Mouse (Mus musculus): Measurements from ENCODE around the gene Gm26661. TPM values are rescaled to one million over a fixed set of nuclear protein-coding genes. Genes with fewer than 3 reads are reported as not detected.

Gene Gm26661
- polyA plus RNA-seq, 1 experiment from 2014 or later: not detected

DNA sequence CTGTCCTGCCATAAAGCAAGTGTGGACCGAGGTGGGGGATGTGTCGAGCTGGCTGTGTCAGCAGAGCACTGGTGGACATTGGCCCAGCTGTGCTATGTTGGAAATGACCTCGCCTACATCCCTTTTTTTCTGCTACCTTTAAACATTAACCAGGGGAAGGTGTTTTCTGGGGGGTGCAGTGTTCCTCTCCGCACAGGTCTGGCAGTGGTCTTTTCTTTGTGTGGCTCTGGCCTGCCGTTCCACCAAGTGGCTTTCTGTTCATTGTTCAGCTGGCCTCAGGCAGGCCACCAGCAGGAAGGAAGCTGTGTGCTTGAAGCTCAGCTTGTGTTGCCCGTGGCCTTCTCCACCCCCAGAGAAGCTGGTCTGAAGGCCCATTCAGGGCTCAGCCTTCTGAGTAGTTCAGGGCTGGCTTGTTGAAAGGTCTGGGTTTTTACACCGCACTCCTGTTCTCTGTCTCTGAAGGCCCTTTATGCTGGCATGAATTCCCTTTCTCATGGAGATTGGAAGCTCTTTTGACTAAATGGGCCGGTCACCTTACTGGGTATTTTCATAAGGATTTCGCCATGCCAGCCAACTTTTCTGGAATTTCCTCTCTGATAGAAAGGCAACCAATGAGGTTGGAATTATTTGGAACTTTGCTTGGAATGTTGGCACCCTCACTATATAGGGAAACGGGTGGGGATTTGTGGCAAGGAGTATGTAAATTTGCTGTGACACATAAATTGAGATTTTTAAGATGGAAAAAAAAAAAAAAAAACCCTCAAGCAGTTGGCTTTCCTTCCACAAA lies 35.0 kb downstream of the Gm26661 start:
- H3K4me2 ChIP-seq: no peak overlapping the region
- peak overlapping the region; percentile 70 for H3K27ac ChIP-seq (replicated peaks)
- H3K4me3 ChIP-seq: no peak overlapping the region
- no peaks in the 10 kb centered on the region for H3K36me3 ChIP-seq
- peaks cover 51% of the 10 kb centered on the region for H3K4me1 ChIP-seq (replicated peaks)
- peak; percentile 48; the same call in 1 of the 2 replicates for ATAC-seq (ENCODE audit: low read depth)
- H3K9me3 ChIP-seq: no peaks in the 10 kb centered on the region; the same call in 1 of the 2 replicates
- 23% methylated on average over 10 of the region's 10 CpGs for WGBS
- H3K27me3 ChIP-seq: no peaks in the 10 kb centered on the region
- peak overlapping the region; percentile 45 for H3K9ac ChIP-seq

DNA sequence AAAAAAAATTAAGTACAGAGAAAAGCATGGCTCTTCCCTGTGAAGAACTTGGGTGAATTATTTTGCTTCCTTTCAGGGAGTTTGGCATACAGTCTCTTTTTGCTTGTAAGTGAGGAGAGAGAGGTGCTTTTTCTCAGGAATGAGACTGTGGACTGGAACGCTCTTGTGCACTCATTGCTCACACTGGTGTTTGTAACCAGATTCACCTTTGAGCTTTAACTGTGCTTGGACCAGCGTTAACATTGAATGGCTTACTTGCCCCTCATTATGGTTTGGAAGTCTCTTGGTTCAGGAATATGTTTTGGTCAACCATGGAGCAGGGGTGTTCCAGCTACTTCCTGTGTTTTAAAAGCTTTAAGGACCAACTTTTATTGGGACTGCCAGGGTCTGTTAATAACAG lies 37.8 kb downstream of the Gm26661 start:
- no peaks in the 10 kb centered on the region; the same call in 1 of the 2 replicates for H3K9me3 ChIP-seq
- no peak for ATAC-seq (ENCODE audit: low read depth)
- no peaks in the 10 kb centered on the region for H3K27me3 ChIP-seq
- H3K36me3 ChIP-seq: no peaks in the 10 kb centered on the region
- no peak overlapping the region for H3K27ac ChIP-seq (replicated peaks)
- no peak overlapping the region for H3K9ac ChIP-seq
- 70% methylated on average over 2 of the region's 2 CpGs for WGBS
- H3K4me3 ChIP-seq: no peak overlapping the region
- H3K4me2 ChIP-seq: no peak overlapping the region
- H3K4me1 ChIP-seq (replicated peaks): peaks cover 48% of the 10 kb centered on the region

DNA sequence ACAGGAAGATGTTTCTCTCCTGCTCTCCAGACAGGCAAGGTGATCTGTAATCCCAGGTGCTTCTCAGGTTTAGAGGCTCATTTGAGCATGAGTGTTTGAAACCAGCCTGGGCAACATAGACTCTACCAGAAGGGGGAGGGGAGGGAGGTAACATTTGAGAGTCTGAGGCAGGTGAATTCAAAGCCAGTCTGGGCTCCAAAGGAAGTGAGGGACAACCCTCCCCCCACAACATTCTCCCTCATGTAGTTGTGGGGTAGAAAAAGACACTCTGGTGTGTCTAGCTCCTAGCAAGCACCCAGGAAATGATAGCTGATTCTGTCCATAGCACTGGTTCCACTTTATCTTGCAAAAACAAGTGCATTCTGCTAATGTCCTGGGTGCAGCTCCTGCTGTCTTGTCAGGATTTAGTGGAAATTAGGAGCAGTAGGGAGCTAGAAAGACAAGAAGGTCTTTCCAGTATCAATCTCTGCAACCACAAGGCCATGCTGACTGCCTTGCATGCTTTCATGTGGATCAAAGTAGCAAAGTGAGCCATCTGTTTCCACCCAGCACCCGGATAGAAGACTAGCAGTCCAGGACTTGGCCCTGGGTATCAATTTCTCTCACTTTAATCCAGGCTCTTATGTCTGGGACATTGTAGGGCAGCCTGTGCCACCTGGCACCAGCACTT lies 40.5 kb downstream of the Gm26661 start:
- H3K36me3 ChIP-seq: no peaks in the 10 kb centered on the region

DNA sequence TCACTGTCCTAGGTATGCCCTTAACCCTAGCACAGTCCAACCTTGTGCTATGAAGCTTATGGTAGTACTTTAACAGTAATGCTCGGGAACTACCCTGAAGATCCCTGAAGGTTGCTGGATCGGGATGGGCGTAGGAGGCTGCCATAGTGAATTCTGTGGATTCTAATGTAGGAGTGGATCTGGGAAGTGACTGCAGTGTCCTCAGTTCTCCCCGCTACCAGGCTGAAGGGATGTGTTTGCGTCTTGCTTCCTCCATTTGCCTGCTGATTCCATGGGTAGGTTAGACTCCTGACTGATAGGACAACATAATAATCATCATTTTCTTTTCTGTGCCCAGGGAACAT lies 41.0 kb downstream of the Gm26661 start:
- Histone ChIP-seq H3K4me2 (no peak overlapping the region), H3K4me3 (no peak overlapping the region), H3K4me1 (replicated peaks) (peaks cover 26% of the 10 kb centered on the region), H3K9me3 (no peaks in the 10 kb centered on the region; the same call in 1 of the 2 replicates), H3K36me3 (no peaks in the 10 kb centered on the region), H3K27me3 (no peaks in the 10 kb centered on the region), H3K9ac (no peak overlapping the region), H3K27ac (replicated peaks) (no peak overlapping the region)
- WGBS: 94% methylated on average over 5 of the region's 5 CpGs
- no peak for ATAC-seq (ENCODE audit: low read depth)

More for the DNA sequence above, 40.5 kb downstream of the Gm26661 start:
- Histone ChIP-seq H3K9ac (no peak overlapping the region), H3K9me3 (no peaks in the 10 kb centered on the region; the same call in 1 of the 2 replicates), H3K4me2 (no peak overlapping the region), H3K4me3 (no peak overlapping the region), H3K27me3 (no peaks in the 10 kb centered on the region), H3K4me1 (replicated peaks) (peaks cover 24% of the 10 kb centered on the region), H3K27ac (replicated peaks) (no peak overlapping the region)
- no peak for ATAC-seq (ENCODE audit: low read depth)
- 50% methylated on average over 1 of the region's 1 CpGs for WGBS

DNA sequence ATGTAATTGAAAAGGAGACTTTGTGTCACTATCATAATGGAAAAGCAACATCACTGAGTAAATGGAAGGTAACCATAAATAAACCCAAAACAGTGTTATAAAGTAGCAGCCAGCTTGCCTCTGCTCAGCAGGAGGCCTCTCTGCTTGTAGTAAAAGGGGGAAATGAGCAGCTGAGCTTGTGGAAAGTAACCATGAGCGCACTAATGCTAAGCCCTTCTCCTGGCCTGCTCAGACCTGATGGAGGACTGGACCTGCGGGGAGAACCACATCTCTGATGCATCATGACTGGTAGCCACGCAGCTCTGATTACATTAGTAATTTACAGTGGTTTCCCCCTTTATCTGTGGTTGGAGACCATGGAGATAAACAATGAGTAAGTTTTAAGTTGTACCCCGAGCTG lies 42.1 kb downstream of the Gm26661 start:
- H3K4me1 ChIP-seq (replicated peaks): peaks cover 26% of the 10 kb centered on the region
- no peak overlapping the region for H3K9ac ChIP-seq
- no peaks in the 10 kb centered on the region for H3K36me3 ChIP-seq
- H3K4me3 ChIP-seq: no peak overlapping the region
- no peak; the same call in 1 of the 2 replicates for ATAC-seq (ENCODE audit: low read depth)
- H3K4me2 ChIP-seq: no peak overlapping the region
- no peaks in the 10 kb centered on the region for H3K27me3 ChIP-seq
- H3K9me3 ChIP-seq: no peaks in the 10 kb centered on the region; the same call in 1 of the 2 replicates
- no peak overlapping the region for H3K27ac ChIP-seq (replicated peaks)
- WGBS: 51% methylated on average over 4 of the region's 4 CpGs

DNA sequence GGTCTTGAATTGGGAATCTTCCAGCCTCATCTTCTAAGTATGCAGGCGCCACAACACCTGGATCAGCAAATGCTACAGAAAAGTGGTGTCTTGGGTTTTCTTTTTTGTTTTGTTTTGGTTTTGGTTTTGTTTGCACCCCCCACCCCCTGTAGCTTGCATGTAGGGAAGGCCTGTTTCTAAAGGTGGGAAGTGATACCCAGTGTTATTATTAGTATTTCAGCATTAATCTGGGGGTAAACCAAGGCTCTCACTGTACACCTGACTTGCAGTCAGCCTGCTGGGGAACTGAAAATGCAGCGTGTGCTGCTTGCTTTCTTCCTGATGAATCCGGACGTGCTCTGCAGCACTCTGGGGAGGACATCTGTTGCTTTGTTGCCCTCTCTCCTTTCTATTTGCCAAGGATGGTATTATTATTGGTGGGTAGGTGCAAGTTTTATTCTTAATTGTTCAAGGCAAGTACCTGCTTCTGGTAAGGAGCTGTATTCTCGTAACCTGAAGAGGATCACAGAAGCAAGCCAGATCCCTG lies 47.2 kb downstream of the Gm26661 start:
- Histone ChIP-seq H3K9me3 (no peaks in the 10 kb centered on the region), H3K4me3 (no peak overlapping the region), H3K4me2 (no peak overlapping the region), H3K9ac (no peak overlapping the region), H3K4me1 (replicated peaks) (peaks cover 26% of the 10 kb centered on the region), H3K27me3 (no peaks in the 10 kb centered on the region), H3K27ac (replicated peaks) (no peak overlapping the region), H3K36me3 (peaks cover 3% of the 10 kb centered on the region; the same call in 1 of the 2 replicates)
- 84% methylated on average over 5 of the region's 5 CpGs for WGBS
- ATAC-seq (ENCODE audit: low read depth): no peak

DNA sequence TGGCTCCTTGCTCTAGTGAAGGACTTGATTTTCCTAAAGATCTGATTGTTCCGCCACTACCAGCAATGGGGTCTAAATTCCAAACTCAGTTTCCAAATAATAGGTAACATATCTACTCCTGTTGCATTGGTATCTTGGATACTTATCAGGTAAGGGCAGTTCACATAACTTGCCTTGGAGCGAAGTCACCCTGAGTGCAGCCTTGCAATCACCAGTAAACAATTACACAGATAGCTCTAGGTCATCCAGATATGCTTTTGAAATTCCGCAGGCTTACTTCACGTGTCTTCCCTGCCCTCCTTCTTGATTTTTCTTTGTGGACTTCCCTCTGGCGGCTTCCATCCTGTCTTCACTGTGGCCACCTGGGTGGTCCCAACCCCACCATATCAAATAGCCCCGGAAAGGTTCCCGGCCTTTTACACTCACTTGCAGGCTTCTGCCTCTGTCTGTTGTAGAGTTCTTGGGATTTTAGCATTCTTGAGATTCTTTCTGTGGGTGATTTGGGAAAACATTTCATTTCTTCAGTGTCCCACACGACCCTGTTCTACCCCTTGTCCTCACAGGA lies 48.6 kb downstream of the Gm26661 start:
- Histone ChIP-seq H3K36me3 (peaks cover 3% of the 10 kb centered on the region; the same call in 1 of the 2 replicates), H3K9me3 (no peaks in the 10 kb centered on the region), H3K27me3 (no peaks in the 10 kb centered on the region), H3K4me1 (replicated peaks) (peaks cover 23% of the 10 kb centered on the region), H3K9ac (no peak overlapping the region), H3K4me2 (no peak overlapping the region), H3K4me3 (no peak overlapping the region), H3K27ac (replicated peaks) (no peak overlapping the region)
- WGBS: 57% methylated on average over 8 of the region's 8 CpGs
- no peak for ATAC-seq (ENCODE audit: low read depth)

Other genes starting within 250 kb of the Gm26661 start
- gene Gm3558, start 223.0 kb upstream of the Gm26661 start, polyA plus RNA-seq (2015; fragmentation: Nextera tagmentation; extraction: Ambion mirVana): 4.2 and 4.4 TPM in 2 replicates
- not detected in 2 replicates for gene Gm10338, start 196.0 kb upstream of the Gm26661 start, polyA plus RNA-seq (2015; fragmentation: Nextera tagmentation; extraction: Ambion mirVana)
- gene Gm10128, start 147.6 kb upstream of the Gm26661 start, polyA plus RNA-seq (2015; fragmentation: Nextera tagmentation; extraction: Ambion mirVana): not detected in 2 replicates
- gene Flnb, start 26.4 kb downstream of the Gm26661 start, polyA plus RNA-seq (2015; fragmentation: Nextera tagmentation; extraction: Ambion mirVana): 8.2 and 10.7 TPM in 2 replicates
- 0.31 TPM in 1 of 2 replicates, not detected in the other for gene Gm45521, start 165.7 kb downstream of the Gm26661 start, polyA plus RNA-seq (2015; fragmentation: Nextera tagmentation; extraction: Ambion mirVana)
- gene Dnase1l3, start 203.0 kb downstream of the Gm26661 start, polyA plus RNA-seq (2015; fragmentation: Nextera tagmentation; extraction: Ambion mirVana): 0.06 and 0.12 TPM in 2 replicates
- 26.5 and 28.1 TPM in 2 replicates for gene Abhd6, start 211.3 kb downstream of the Gm26661 start, polyA plus RNA-seq (2015; fragmentation: Nextera tagmentation; extraction: Ambion mirVana)

Measured in neural tube, embryonic 13.5 days (tissue).